Comparison of ENCODE assay signal across 8 mouse cellular contexts in the genomic region with DNA sequence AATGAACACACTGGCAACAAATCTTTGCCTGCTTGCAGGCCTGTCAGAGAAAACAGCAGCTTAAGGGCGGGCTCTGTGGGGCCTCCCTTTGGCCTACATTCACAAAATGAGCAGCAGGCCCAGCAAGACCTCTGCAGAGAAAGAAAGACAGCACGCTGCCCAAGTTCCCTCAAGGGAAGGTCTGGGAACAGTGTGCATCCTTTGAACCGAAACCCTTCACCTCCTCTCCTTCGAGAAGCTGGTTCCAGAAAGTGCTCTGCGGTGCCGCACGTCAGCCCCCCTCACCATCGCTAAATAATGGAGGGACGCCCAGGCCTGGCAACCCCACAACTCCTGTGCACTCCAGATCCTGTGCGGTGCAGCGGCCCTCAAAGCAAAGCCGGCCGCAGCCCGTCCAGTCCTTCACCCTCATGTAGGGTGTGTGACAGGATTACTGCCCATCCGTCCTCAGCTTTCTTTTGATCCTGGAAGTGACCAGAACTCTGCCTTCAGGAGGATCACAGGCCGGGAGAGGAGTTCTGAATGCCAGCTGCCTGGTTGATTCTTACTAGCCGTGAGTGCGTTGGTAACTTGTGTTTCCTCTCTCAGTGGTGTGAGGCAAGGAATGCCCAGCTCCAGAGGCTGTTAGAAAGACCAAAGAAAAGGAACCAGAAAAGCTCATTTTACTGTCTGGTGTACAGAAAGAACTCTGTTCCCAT. TPM values are rescaled to one million over a fixed set of nuclear protein-coding genes. Genes with fewer than 3 reads are reported as not detected.
DNase-seq lines count a peak whose midpoint lies in the region; ATAC-seq and TF ChIP-seq lines count a peak whose summit lies in the region.

No protein-coding gene starts in this region.

- TF ChIP-seq CTCF in kidney, adult 2 months (conservative IDR thresholded peaks at IDR 0.05; ENCODE audit: insufficient read depth, insufficient read length, low read depth, low read length) = no peak
- TF ChIP-seq CTCF in intestine, postnatal 0 days (IDR thresholded peaks at IDR 0.05; ENCODE audit: low read depth) = no peak

- no peak overlapping the region for H3K27ac ChIP-seq in kidney, adult 2 months (ENCODE audit: insufficient read depth, low read depth, low read length)
- no peak overlapping the region for H3K27ac ChIP-seq in intestine, postnatal 0 days (ENCODE audit: low read depth, low read length)

- H3K4me3 ChIP-seq in kidney, adult 2 months (ENCODE audit: insufficient read depth, low read depth, low read length) = no peak overlapping the region
- H3K4me3 ChIP-seq in intestine, postnatal 0 days (ENCODE audit: low read depth, low read length) = no peak overlapping the region

- DNase-seq in kidney, postnatal 4 days = peak; percentile 33 to 50
- no peak for DNase-seq in kidney, adult 2 months
- peak; percentile 52 to 63 for DNase-seq in cerebellum, postnatal 10 days
- DNase-seq in gastrocnemius, adult 18-20 months (ENCODE audit: low spot score) = peak; percentile 47
- DNase-seq in neural tube, embryonic 10.5 days (ENCODE audit: extremely low spot score, low spot score) = peak; percentile 45
- no peak for DNase-seq in layer of hippocampus, adult 8-10 months (ENCODE audit: low spot score in 2 of 2)
- DNase-seq in lung, postnatal 25 days (ENCODE audit: low spot score) = no peak

- 0 out of 2 replicates have a peak, but pooled peaks cover 2% of the 10 kb centered on the region for H3K4me1 ChIP-seq in kidney, adult 2 months (ENCODE audit: control insufficient read depth, insufficient read depth, low read length)
- peaks cover 3% of the 10 kb centered on the region for H3K4me1 ChIP-seq in intestine, postnatal 0 days (replicated peaks; ENCODE audit: control insufficient read depth, insufficient read depth, low read length)

- 83% methylated on average over 18 of the region's 18 CpGs for WGBS in kidney, adult 2 months
- WGBS in intestine, postnatal 0 days = 89% methylated on average over 18 of the region's 18 CpGs

- ATAC-seq in intestine, postnatal 0 days = no peak

- no peak overlapping the region for H3K9ac ChIP-seq in intestine, postnatal 0 days (ENCODE audit: low read depth, low read length)

- no peaks in the 10 kb centered on the region for H3K27me3 ChIP-seq in kidney, adult 2 months (replicated peaks; ENCODE audit: control insufficient read depth, insufficient read depth, low read length)
- H3K27me3 ChIP-seq in intestine, postnatal 0 days (replicated peaks; ENCODE audit: control insufficient read depth, insufficient read depth, low read length) = no peaks in the 10 kb centered on the region

- no peaks in the 10 kb centered on the region for H3K36me3 ChIP-seq in kidney, adult 2 months (ENCODE audit: control insufficient read depth, insufficient read depth, low read length)
- H3K36me3 ChIP-seq in intestine, postnatal 0 days (ENCODE audit: control insufficient read depth, insufficient read depth) = no peaks in the 10 kb centered on the region

- no peak overlapping the region for H3K4me2 ChIP-seq in intestine, postnatal 0 days (replicated peaks; ENCODE audit: low read depth)

- H3K9me3 ChIP-seq in intestine, postnatal 0 days (ENCODE audit: control insufficient read depth) = no peaks in the 10 kb centered on the region

- no peak for TF ChIP-seq POLR2A in kidney, adult 2 months (IDR thresholded peaks at IDR 0.05; ENCODE audit: low read depth, low read length)

RNA-seq across cellular contexts. Expression of a gene that starts 11.4 kb away (rescaled TPM):
- polyA plus RNA-seq in kidney, adult 2 months (2012; rRNA removed) = 250 and 253 TPM in 2 replicates
- 10 to 100 TPM; 34.3 to 40.9 TPM for total RNA-seq in gastrocnemius, adult 18-20 months (2021)
- 333 and 357 TPM in 2 replicates for polyA plus RNA-seq in intestine, postnatal 0 days (2015; fragmentation: Nextera tagmentation; extraction: Ambion mirVana)
- total RNA-seq in layer of hippocampus, adult 8-10 months (2022) = 10 to 100 TPM; 72.1 to 84.8 (median 73.6) TPM

Comparison
In these comparisons a context has a peak if more than half of its experiments do, and no peak if none do; other contexts are left out.
1. DNase-seq: peak in kidney, postnatal 4 days (2 of 2), cerebellum, postnatal 10 days (2 of 2), gastrocnemius, adult 18-20 months (single experiment) and neural tube, embryonic 10.5 days (single experiment); none in kidney, adult 2 months (single experiment), layer of hippocampus, adult 8-10 months (0 of 2) and lung, postnatal 25 days (single experiment).